Mouse (Mus musculus): ENCODE results near the gene Itgb4. TPM values are rescaled to one million over a fixed set of nuclear protein-coding genes. Genes with fewer than 3 reads are reported as not detected.

Itgb4 gene
- 0.23 and 0.25 TPM in 2 replicates for polyA plus RNA-seq (2014; fragmentation: Nextera tagmentation; extraction: Ambion mirVana)

- Histone ChIP-seq H3K4me2 (peak within 1 kb of the TSS; percentile 50), H3K9ac (ENCODE audit: low read length) (no peak within 1 kb of the TSS), H3K36me3 (ENCODE audit: control insufficient read depth, insufficient read depth, low read length) (no peaks in the 10 kb centered on the region), H3K27me3 (ENCODE audit: control insufficient read depth, insufficient read depth, low read length) (peaks cover 29% of the 10 kb centered on the region), H3K4me3 (ENCODE audit: low read depth, low read length) (peak within 1 kb of the TSS; percentile 32), H3K4me1 (ENCODE audit: control insufficient read depth, insufficient read depth, low read length) (peaks cover 9% of the 10 kb centered on the region), H3K9me3 (ENCODE audit: control insufficient read depth, low read length) (no peaks in the 10 kb centered on the region), H3K27ac (ENCODE audit: low read depth, low read length) (no peak within 1 kb of the TSS)
- 16% methylated on average over 42 of the region's 58 CpGs for WGBS
- DNase-seq (ENCODE audit: low spot score, missing footprints) (no peak), ATAC-seq (ENCODE audit: low FRiP score) (no peak)
Observed at GRCm38 (mm10) chr11:115974309-115975082, at the start of gene Itgb4. Gene Itgb4 (plus strand): TSS chr11:115974709.

GRCm38 (mm10) chr11:115929031-115929430, 45.5 kb upstream of the Itgb4 start:
- no peak overlapping the region for H3K4me3 ChIP-seq (ENCODE audit: low read depth, low read length)
- H3K27me3 ChIP-seq (ENCODE audit: control insufficient read depth, insufficient read depth, low read length) = no peaks in the 10 kb centered on the region
- H3K4me2 ChIP-seq = no peak overlapping the region
- WGBS = 82% methylated on average over 8 of the region's 8 CpGs
- no peak overlapping the region for H3K27ac ChIP-seq (ENCODE audit: low read depth, low read length)
- no peak for DNase-seq (ENCODE audit: low spot score, missing footprints)
- H3K36me3 ChIP-seq (ENCODE audit: control insufficient read depth, insufficient read depth, low read length) = no peaks in the 10 kb centered on the region; the same call in 1 of the 2 replicates
- no peaks in the 10 kb centered on the region for H3K9me3 ChIP-seq (ENCODE audit: control insufficient read depth, low read length)
- ATAC-seq (ENCODE audit: low FRiP score) = no peak
- no peak overlapping the region for H3K9ac ChIP-seq (ENCODE audit: low read length)
- H3K4me1 ChIP-seq (ENCODE audit: control insufficient read depth, insufficient read depth, low read length) = peaks cover 9% of the 10 kb centered on the region

DNA sequence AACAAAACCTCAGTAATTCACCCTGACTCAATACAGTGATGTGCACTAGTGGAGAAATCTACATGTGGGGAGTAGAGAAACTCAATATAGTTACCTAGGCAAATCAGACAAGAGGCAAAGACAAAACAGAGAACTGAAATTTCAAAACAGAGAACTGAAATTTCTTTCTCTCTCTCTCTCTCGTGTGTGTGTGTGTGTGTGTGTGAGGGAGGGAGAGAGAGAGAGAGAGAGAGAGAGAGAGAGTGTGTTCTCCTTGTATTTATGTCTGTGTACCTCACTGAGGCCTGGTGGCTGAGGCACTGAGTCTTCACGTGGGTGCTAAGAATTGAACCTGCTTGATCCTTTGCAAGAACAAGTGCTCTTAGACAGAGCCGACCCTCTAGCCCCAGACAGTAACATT, 44.7 kb upstream of the Itgb4 start:
- Histone ChIP-seq H3K4me3 (ENCODE audit: low read depth, low read length) (no peak overlapping the region), H3K36me3 (ENCODE audit: control insufficient read depth, insufficient read depth, low read length) (no peaks in the 10 kb centered on the region; the same call in 1 of the 2 replicates), H3K27me3 (ENCODE audit: control insufficient read depth, insufficient read depth, low read length) (no peaks in the 10 kb centered on the region), H3K4me1 (ENCODE audit: control insufficient read depth, insufficient read depth, low read length) (peaks cover 16% of the 10 kb centered on the region), H3K9ac (ENCODE audit: low read length) (no peak overlapping the region), H3K4me2 (no peak overlapping the region), H3K27ac (ENCODE audit: low read depth, low read length) (no peak overlapping the region), H3K9me3 (ENCODE audit: control insufficient read depth, low read length) (no peaks in the 10 kb centered on the region)
- WGBS = 83% methylated on average over 2 of the region's 3 CpGs
- DNase-seq (ENCODE audit: low spot score, missing footprints) = peak; percentile 14
- ATAC-seq (ENCODE audit: low FRiP score) = no peak

DNA sequence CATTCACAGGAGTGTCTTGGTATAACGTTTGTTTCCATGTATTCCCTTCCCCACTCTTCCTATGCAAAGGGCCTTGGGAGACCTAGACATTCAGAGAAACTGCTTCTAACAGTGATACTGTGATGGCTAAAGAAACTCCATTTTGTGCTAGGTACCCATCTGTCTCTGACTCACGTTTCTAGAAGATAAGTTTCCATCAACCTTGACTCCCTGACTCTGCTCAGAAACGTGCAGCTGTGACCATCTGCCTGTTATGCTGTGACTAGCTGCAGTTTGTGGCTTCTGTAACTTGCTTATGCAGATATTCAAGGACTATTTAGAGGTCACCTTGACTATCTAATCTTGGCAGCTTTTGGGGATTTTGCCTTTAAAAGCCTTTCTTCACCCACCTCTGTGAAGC, 43.3 kb upstream of the Itgb4 start:
- H3K4me3 ChIP-seq (ENCODE audit: low read depth, low read length) = no peak overlapping the region
- DNase-seq (ENCODE audit: low spot score, missing footprints) (no peak), ATAC-seq (ENCODE audit: low FRiP score) (no peak)
- H3K27me3 ChIP-seq (ENCODE audit: control insufficient read depth, insufficient read depth, low read length) = no peaks in the 10 kb centered on the region
- no peak overlapping the region for H3K9ac ChIP-seq (ENCODE audit: low read length)
- H3K9me3 ChIP-seq (ENCODE audit: control insufficient read depth, low read length) = no peaks in the 10 kb centered on the region
- peaks cover 2% of the 10 kb centered on the region; the same call in 1 of the 2 replicates for H3K36me3 ChIP-seq (ENCODE audit: control insufficient read depth, insufficient read depth, low read length)
- H3K4me2 ChIP-seq = no peak overlapping the region
- no peak overlapping the region for H3K27ac ChIP-seq (ENCODE audit: low read depth, low read length)
- peaks cover 16% of the 10 kb centered on the region for H3K4me1 ChIP-seq (ENCODE audit: control insufficient read depth, insufficient read depth, low read length)
- 76% methylated on average over 3 of the region's 3 CpGs for WGBS

DNA sequence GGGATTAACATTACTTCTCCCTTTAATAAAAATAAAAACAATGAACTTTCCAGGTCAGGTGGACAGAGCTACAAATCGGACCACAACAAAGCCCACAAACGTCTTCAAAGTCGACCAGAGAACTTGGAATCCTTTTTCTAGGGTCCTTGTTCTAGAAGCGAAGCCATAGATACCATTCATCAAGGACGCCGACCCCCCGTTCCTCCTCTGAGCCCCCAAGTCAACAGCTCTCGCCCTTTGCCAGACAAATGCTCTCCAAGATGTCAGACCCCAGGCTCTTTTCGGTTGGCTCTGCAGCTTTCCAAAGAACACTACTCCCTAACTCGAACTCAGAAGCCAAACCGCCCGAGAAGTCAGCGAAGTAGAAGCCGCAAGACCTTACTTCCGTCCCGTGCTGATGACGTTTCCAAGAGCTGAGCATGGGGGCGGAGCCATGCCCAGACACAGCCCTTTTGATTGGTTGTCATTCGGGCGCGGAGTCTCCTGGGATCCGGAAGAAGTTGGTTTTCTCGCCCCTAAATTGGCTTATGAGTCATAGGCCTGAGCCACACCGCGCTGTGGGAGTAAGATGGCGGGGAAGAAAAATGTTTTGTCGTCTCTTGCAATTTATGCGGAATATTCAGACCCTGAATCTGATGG, 41.3 kb upstream of the Itgb4 start, which contains the start of the genes Sap30bp and Recql5:
TSS of gene Sap30bp (plus strand) at position 175 of the 639 bp plus-strand sequence.
TSS of gene Recql5 (minus strand) at position 370 of the 639 bp plus-strand sequence.
- ATAC-seq (ENCODE audit: low FRiP score) = peak; percentile 100
- DNase-seq (ENCODE audit: low spot score, missing footprints) = peak; percentile 100
- Histone ChIP-seq H3K27me3 (ENCODE audit: control insufficient read depth, insufficient read depth, low read length) (no peaks in the 10 kb centered on the region), H3K27ac (ENCODE audit: low read depth, low read length) (no peak within 1 kb of the TSS), H3K4me3 (ENCODE audit: low read depth, low read length) (peak within 1 kb of the TSS; percentile 82), H3K4me1 (ENCODE audit: control insufficient read depth, insufficient read depth, low read length) (peaks cover 16% of the 10 kb centered on the region), H3K9me3 (ENCODE audit: control insufficient read depth, low read length) (no peaks in the 10 kb centered on the region), H3K9ac (ENCODE audit: low read length) (peak within 1 kb of the TSS; percentile 84), H3K4me2 (peak within 1 kb of the TSS; percentile 92), H3K36me3 (ENCODE audit: control insufficient read depth, insufficient read depth, low read length) (peaks cover 3% of the 10 kb centered on the region; the same call in 1 of the 2 replicates)
- WGBS = under 1% methylated on average over 28 of the region's 28 CpGs

DNA sequence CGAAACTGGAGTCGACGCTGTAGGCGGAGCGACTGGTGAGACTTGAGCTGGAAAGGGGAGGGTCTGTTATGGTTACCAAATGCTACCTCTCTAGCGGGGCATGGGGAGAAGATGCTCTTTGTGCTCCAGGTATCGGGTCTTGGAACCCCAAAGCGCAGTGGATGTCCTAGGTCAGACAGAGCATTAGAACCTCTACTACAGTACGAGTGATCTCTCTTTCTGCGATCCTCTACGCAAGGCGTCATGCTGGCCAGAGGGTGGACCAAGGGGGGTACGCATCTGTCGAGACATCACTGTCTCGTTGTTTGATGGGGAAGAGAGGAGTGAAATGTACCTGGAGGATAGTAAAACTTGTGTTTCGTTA, 40.8 kb upstream of the Itgb4 start:
- ATAC-seq (ENCODE audit: low FRiP score) (peak; percentile 74), DNase-seq (ENCODE audit: low spot score, missing footprints) (no peak)
- no peak overlapping the region for H3K27ac ChIP-seq (ENCODE audit: low read depth, low read length)
- peak overlapping the region; percentile 82 for H3K4me3 ChIP-seq (ENCODE audit: low read depth, low read length)
- peaks cover 16% of the 10 kb centered on the region for H3K4me1 ChIP-seq (ENCODE audit: control insufficient read depth, insufficient read depth, low read length)
- H3K9ac ChIP-seq (ENCODE audit: low read length) = peak overlapping the region; percentile 84
- H3K4me2 ChIP-seq = peak overlapping the region; percentile 67
- WGBS = under 1% methylated on average over 16 of the region's 16 CpGs
- peaks cover 4% of the 10 kb centered on the region; the same call in 1 of the 2 replicates for H3K36me3 ChIP-seq (ENCODE audit: control insufficient read depth, insufficient read depth, low read length)
- no peaks in the 10 kb centered on the region for H3K27me3 ChIP-seq (ENCODE audit: control insufficient read depth, insufficient read depth, low read length)
- no peaks in the 10 kb centered on the region for H3K9me3 ChIP-seq (ENCODE audit: control insufficient read depth, low read length)

- H3K4me1 ChIP-seq (ENCODE audit: control insufficient read depth, insufficient read depth, low read length) = no peaks in the 10 kb centered on the region; the same call in 1 of the 2 replicates
- no peaks in the 10 kb centered on the region for H3K27me3 ChIP-seq (ENCODE audit: control insufficient read depth, insufficient read depth, low read length)
- H3K27ac ChIP-seq (ENCODE audit: low read depth, low read length) = no peak overlapping the region
- 41% methylated on average over 6 of the region's 6 CpGs for WGBS
- no peak for ATAC-seq (ENCODE audit: low FRiP score)
- no peak overlapping the region for H3K4me3 ChIP-seq (ENCODE audit: low read depth, low read length)
- DNase-seq (ENCODE audit: low spot score, missing footprints) = peak; percentile 93
- H3K36me3 ChIP-seq (ENCODE audit: control insufficient read depth, insufficient read depth, low read length) = peaks cover 7% of the 10 kb centered on the region; the same call in 1 of the 2 replicates
- H3K4me2 ChIP-seq = no peak overlapping the region
- no peak overlapping the region for H3K9ac ChIP-seq (ENCODE audit: low read length)
- H3K9me3 ChIP-seq (ENCODE audit: control insufficient read depth, low read length) = no peaks in the 10 kb centered on the region
Observed at GRCm38 (mm10) chr11:115939690-115940329, 34.7 kb upstream of the Itgb4 start.

DNA sequence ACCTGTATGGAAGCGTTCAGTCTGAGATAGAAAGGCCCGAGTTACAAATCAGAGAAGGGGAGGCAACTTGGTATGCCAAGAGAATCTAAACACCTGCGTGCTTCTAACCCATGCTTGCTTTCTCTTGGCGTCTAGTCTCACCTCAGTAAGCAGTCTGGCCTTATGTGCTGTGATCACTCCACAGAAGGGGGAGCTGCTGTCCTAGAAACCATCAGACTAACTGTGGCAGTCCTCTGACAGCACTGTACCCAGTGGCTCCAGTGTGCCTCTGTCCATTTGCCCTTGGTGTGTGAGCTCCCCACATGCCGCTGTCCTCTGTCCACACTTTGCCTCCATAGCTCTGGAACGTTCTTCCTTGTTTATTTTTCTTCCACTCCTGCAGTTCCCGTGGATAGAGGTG, 32.5 kb upstream of the Itgb4 start:
- Histone ChIP-seq H3K36me3 (ENCODE audit: control insufficient read depth, insufficient read depth, low read length) (peaks cover 5% of the 10 kb centered on the region; the same call in 1 of the 2 replicates), H3K4me3 (ENCODE audit: low read depth, low read length) (no peak overlapping the region), H3K4me2 (no peak overlapping the region), H3K27me3 (ENCODE audit: control insufficient read depth, insufficient read depth, low read length) (no peaks in the 10 kb centered on the region), H3K4me1 (ENCODE audit: control insufficient read depth, insufficient read depth, low read length) (no peaks in the 10 kb centered on the region), H3K9ac (ENCODE audit: low read length) (no peak overlapping the region), H3K9me3 (ENCODE audit: control insufficient read depth, low read length) (no peaks in the 10 kb centered on the region), H3K27ac (ENCODE audit: low read depth, low read length) (no peak overlapping the region)
- ATAC-seq (ENCODE audit: low FRiP score) (no peak), DNase-seq (ENCODE audit: low spot score, missing footprints) (no peak)
- WGBS = 83% methylated on average over 7 of the region's 7 CpGs
